Mouse (Mus musculus) CD4-positive, CD25-positive, alpha-beta regulatory T cell, adult 2 months (primary cell): ENCODE data around the gene Btnl2.
"Not testable (repeated sequence)": the region's sequence is repeated elsewhere in the genome, so short reads cannot be mapped to it uniquely, and the experiment has no call there.

Experiments used
- DNase-seq: peaks from one replicate; pipeline ENCODE4 v3.0.0-alpha.2; 2012; ENCODE audit warnings: low read depth, low spot score

The Btnl2 gene

GRCm38 (mm10) chr17:34354539-34354938 lies at the start of gene Btnl2:
Gene Btnl2, plus strand, starts transcription at chr17:34354822.
- DNase-seq, result no peak

DNA sequence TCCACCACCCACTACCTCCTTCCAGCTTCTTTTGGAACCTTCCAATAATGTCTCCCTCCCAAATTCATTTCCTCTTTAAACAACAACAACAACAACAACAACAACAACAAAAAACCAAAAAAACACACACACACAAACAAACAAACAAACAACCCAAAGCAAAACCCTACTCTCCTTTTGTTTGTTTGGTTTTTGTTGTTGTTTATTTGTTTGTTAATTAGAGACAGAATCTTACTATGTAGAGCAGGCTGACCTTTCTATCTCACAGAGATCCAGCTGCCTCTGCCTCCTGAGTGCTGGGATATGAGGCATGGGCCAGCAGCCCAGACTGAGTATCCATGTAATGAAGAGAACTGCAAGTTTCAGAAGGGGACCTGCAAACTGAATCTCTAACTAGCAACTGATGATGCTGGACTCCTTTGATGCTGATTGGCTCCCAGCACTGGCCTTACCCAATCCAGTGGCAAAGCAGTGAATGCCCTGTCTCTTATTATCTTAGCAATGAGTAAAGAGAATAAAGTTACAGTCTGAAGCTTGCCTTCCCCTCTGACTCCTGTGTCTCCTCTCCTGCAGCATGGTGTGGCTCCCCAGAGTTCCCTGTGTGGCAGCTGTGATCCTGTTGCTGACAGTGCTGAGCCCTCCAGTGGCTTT lies 49.1 kb upstream of the Btnl2 start, which contains the start of gene H2-Eb1:
Gene H2-Eb1, plus strand, starts transcription at position 488 of the 651 bp plus-strand sequence.
- DNase-seq, result peak; percentile 92

DNA sequence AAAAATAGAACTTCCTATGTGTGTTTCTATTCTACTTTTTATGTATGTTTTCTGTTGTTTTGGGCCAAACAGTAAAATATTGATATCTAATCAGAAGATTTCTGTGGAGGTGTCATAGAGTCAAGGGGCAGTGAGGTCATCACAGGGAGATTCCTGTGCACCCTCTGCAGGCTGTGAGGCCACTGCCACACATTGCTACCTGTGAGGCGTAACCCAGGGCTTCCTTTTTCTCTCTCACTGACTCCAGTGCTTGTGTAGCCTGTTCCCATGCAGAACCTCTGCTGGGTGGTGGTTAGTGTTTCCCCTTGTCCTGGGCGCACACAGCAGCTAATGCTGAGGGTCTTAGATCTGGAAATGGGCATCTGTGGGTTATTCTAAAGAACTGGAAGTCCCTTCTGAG lies 48.2 kb upstream of the Btnl2 start:
- no peak for DNase-seq

DNA sequence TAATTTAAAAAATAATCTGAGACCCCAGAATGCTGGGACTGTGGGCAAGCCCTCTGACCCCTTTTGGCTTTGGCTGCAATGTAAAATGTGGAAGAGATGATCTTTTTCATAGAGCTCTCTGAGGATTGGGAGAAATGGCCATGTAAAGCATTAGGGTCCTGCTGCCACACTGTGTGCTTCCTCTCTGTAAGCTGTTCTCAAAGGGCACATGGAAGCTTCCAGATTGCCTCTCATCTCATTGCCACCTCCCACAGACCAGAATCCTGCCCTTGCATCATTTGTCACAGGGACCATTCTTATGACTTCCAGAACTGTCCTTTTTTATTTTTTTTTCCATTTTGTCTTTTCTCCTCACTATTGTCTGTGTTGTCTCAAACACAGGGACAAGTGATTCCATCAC lies 47.4 kb upstream of the Btnl2 start:
- no peak for DNase-seq

DNA sequence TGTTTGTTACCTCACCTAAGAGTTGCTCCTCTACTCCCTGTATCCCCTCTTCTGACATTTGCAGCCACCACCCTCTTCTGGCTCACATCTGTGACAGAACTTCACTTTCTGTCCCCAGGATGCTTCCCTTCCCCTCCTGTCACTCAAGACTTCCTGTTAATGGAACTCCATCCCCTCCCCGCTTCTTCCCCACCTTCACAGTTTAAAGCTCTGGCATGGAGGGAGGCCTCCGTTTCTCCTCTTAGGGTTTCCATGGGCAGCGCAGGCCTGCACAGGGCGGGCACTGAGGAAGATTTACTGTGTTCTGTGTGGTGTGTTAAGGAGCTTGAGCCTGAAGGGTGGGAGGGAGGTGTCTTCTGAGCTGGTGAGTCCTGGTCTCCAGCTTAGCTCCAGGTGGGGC lies 46.5 kb upstream of the Btnl2 start:
- no peak for DNase-seq

GRCm38 (mm10) chr17:34309225-34309624 lies 45.4 kb upstream of the Btnl2 start:
- no peak for DNase-seq

DNA sequence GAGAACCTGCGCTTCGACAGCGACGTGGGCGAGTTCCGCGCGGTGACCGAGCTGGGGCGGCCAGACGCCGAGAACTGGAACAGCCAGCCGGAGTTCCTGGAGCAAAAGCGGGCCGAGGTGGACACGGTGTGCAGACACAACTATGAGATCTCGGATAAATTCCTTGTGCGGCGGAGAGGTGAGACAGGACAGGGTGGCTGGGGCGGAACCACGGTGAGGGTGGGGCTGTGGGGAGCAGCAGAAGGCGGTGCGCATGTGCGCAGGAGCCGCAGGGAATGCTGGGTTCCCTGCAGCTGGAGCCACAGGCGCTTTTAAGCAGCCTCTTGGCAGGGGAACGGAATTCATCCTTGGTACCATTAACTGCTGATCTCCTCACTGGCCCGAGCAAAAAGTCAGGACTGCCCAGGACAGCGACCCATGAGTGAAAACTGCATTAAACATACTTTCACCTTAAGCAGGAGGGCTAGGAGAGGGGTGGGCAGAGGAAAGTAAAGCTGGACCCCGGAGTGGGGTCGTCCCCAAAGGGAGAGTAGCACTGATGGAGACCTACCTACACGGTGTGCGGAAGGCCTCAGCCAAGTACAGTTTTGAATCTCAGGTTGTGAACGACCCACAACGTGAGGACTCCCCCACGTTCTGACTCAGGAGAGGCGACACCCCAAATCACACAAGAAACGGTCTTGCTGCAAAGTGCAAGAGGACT lies 44.8 kb upstream of the Btnl2 start:
- peak; percentile 82 for DNase-seq

DNA sequence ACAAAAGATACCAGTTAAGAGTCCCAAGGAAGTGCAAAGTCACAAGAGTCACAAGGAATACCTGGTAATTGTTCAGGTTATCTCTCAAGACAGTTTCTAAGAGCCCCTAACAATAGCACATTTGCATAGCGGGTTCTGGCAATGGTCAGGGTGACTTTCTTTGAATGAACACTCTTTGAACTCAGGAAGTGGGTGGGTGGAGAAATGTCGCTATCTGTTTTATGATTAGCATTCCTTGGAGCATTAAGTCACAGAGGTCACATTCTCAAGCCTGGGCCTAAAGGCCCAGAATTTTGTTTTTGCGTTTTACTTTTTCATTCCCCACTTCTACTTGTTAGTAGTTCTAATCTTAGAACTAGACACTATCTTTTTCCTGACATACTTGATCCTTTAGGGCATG lies 44.1 kb upstream of the Btnl2 start:
- DNase-seq, result not testable (repeated sequence)

DNA sequence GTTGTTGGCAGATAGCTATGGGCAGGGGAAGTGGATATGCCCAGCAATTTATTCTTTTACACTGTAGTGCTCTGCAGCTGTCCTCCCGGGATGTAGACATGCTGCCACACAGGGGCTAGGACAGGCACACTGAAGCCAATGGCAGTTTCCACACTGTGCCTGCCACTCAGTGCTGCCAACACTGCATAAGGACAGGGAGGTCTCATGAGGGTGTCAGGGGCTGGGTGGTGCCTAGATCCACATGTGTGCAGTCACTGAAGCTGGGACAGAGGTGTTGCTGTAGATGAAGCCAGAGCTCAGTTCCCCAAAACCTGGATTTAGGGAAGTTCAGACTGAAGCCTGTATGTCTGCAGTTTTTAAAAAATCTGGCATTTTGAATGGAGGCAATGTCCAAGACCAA lies 42.4 kb upstream of the Btnl2 start:
- DNase-seq, result no peak

DNA sequence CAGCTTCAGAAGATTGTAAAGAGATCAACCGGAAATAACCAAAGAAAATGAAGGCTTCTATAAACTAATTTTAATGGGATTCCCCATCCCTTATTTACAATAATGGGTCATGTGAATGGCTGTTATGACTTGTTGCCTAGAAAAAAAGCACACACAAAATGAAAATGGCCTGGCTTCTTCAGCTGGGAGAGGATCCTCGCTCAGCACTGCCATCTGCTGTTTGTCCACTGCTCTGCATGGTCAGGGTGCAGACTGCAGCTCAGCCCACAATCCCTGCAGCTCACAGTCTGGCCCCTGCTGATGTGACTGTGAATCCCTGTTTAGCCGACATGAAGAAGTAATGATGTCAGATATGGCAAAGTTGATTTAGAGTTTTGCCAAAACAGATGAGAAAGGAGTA lies 41.2 kb upstream of the Btnl2 start:
- DNase-seq, result peak; percentile 91

DNA sequence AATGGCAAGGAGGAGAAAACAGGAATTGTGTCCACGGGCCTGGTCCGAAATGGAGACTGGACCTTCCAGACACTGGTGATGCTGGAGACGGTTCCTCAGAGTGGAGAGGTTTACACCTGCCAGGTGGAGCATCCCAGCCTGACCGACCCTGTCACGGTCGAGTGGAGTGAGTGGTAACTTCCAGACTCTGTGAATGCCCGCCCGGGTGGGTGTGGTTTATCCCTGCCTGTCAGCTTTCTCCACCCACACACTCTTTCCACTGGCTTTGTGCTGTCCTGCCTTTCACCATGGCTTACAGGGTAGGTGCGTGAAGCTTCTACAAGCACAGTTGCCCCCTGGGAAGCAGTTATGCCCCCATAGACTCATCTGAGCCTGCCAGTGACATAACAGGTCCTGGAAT lies 40.3 kb upstream of the Btnl2 start:
- DNase-seq, result no peak

DNA sequence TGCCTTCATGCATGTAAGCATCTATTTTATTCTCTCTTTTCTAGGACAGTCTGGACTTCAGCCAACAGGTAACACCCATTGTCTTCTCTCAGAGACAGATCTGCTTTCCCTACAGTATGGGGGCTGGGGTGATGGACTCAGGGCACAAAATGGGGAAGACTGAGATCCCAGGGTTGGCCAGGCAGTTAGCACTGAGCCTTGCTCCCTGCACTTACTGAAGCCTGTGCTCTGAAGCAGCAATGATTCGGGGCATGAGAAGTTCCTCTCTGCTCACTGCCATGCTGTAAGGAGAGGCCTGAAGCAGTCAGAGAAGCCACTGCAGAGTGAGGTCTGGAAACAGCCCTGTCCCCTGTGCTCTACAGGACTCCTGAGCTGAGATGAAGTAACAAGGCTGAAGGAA lies 39.1 kb upstream of the Btnl2 start:
- DNase-seq, result no peak

GRCm38 (mm10) chr17:34316697-34317096 lies 37.9 kb upstream of the Btnl2 start:
- DNase-seq, result no peak

DNA sequence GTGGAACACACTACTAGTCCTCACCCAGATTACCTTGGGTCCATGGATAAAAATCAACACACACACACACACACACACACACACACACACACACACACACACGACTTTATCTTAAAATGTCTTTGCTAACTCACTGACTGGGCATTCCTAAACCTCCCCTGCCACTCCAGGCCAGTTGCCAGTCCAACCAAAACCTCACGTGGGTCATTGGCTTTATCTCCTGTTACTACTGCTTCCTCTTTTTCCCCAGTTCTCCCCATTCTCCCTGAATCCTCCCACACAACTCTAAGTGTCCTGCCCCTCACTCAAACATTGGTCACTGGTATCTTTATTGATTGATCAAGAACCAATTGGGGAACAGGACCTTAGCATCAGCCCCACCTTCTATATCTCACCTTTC lies 37.3 kb upstream of the Btnl2 start:
- DNase-seq, result no peak

DNA sequence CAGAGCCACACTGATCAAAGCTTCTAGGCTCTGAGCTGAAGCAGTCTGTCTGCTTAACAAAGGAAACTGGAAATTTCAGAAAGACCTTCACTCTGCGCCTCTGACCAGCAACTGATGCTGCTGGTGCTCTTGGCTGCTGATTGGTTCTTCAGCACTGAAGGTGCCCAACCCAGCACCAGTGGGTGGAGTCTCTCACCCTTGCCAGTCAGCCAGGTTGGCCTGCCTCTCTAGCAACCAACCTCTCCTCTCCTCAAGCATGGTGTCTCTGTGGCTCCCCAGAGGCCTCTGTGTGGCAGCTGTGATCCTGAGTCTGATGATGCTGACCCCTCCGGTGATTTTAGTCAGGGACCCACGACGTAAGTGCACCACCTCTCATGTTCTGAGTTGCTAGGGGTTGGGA lies 29.2 kb upstream of the Btnl2 start, which contains the start of gene H2-Eb2:
Gene H2-Eb2, plus strand, starts transcription at position 230 of the 400 bp plus-strand sequence.
- peak; percentile 40 for DNase-seq

GRCm38 (mm10) chr17:34326373-34326772 lies 28.2 kb upstream of the Btnl2 start:
- DNase-seq, result no peak

GRCm38 (mm10) chr17:34329807-34330206 lies 24.8 kb upstream of the Btnl2 start:
- DNase-seq, result peak; percentile 61

- DNase-seq, result no peak
Observed at GRCm38 (mm10) chr17:34331200-34331599, 23.4 kb upstream of the Btnl2 start.

- no peak for DNase-seq
Observed at GRCm38 (mm10) chr17:34340619-34341402, 13.8 kb upstream of the Btnl2 start.

- no peak for DNase-seq
Observed at GRCm38 (mm10) chr17:34344882-34345281, 9.7 kb upstream of the Btnl2 start.

DNA sequence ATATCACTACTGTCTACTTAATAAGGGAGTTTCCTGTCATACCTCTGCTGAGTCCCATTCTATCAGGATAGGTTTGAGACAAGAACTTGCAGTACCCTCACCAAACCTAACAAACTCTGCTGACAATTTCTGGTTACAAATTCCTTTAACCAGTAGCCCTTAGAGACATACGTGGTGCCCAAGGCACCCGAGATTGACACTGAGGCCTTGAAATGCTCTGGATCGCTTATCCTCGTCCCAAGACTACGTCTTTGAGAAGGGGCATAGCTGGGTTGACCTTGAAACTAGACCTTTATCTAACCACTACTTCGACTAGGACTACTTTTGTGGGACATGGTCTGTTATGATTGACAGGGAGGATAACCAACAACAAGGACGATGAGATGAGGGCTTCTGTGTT lies 9.1 kb upstream of the Btnl2 start:
- DNase-seq, result no peak

DNA sequence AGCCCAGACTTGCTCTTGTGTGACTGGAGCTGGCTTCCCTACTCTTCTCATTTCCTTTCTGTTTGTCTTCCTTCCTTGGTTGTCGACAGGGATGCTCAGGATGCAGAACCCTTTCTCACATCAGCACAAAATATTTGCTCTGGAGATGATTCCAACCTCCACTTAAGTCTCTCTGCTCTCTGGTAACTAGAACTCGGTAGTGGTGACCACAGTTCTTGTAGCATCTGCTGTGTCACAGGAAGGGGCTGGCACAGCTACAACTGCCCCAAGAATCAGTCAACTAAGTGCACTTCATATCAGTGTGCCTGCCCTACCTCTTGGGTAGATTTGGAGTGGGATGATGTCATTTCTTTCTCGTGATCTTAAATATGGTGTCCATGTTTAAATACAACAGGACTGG lies 8.6 kb upstream of the Btnl2 start:
- DNase-seq, result no peak
